Mouse (Mus musculus): ENCODE results near the gene P3h4.
A peak's percentile ranks its signal among the peaks of the same experiment; 100 is the strongest.

P3h4 gene

DNA sequence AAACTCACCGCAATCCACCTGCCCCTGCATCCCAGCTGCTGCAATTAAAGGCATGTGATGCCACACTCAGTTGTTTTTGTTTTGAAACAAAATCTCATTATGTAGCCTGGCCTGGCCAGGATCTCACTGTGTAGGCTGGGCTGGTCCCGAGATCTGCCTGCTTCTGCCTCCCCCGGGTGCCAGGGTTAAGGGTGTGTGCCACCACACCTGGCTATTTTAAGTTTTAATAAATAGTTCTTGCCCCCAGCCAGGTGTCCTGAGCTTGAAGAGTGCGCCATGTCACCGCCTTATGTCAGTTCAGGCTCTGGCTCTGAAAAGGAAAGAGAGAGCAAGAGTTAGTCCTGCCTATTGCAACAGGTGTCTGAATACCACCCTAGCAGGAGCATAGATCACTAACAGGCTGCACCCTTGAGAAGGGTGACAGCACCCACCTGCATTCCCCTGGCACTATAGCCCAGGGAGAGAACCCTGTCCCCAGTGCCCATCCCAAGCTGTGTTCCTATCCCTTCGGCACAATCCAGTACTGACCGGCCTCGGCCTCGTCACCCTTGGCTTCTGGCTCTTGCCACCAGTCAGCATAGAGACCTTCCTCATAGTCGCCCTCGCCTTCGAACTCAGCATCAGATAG is 5.7 kb downstream of the P3h4 start:
- DNase-seq (ENCODE audit: low read depth, low spot score): no peak

DNA sequence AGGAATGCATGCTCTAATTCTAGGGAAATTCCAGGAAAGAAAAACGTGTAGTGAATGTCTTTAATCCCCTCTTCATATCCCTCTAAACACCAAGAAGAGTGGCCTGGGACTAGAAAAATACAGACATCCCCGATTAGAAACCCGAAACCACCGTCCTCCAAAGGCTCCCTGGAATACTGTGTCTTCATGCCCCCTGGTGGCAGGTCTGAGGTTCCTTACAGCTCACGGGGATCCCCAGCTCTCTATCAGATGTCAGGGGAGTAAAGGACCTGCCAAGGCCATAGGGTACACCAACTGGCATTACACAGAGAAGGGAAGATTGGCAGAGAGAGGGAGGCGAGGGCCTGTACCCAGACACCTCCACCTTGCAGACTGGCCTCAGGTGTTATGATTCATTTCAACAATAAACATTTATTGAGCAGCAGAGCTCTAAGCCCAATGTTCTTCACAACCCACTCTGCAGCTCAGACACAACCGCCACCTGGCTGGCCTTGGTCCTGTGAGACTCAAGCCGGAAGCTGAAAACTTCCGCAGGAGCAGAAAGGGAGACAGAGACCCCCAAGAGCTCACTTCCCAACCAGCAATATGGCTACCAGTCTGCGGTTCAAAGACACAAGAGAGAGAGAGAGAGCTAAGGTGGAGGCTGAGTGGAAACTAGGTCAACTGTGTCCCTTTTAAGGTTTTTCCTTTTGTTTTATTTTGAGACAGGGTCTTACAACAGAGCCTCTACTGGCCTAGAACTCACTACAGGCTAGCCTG is 6.4 kb downstream of the P3h4 start:
- DNase-seq (ENCODE audit: low read depth, low spot score): no peak

DNA sequence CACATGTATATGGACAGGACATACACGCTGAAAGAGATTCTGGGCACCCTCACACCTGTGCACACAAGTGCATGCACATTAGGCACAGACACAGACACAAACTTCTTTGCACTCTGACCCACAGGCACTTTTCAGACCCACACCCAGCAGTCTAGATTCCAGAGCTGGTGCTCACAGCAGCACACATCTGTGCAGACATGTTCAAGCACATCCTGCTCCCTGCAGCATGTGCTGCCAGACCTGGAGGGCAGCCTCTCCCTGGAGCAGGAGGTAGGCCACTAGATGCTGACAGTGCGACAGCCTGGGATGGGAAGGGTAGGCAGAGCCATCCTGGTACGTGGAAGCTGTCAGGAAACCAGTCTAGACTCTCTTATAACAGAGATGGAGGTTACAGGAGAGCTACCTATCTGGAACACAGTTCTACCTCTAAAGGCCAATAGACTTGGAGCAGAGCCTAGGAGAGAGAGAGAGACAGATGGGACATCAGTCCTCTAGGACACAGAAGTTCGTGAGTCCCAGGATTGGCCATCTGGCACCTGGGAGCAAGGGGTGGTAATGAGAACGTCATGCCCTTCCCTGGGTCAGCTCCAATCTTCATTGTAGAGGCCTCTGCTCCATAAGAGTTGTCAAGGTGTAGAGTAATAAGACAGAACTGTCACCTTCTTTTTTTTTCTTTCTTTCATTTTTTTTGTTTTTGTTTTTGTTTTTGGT is 7.5 kb downstream of the P3h4 start:
- DNase-seq (ENCODE audit: low read depth, low spot score): no peak

DNA sequence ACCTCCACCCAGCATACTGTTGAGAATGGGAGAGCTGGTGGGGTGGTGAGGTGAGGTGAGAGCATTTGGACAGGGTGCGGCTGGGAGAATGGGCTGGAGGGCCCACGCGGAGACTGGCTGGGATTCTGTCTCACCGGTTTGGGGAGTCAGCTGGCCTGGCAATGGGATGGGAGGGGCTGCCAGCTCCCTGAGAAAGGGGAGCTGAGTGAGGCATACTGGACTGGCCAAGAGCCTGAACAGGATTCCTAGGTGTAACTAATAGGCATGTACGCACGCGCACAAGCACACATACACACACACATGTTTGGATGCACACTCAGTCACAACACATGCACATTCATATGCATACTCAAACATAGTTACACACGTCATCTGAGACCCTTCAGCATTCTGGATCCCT is 8.4 kb downstream of the P3h4 start:
- DNase-seq (ENCODE audit: low read depth, low spot score): no peak

DNA sequence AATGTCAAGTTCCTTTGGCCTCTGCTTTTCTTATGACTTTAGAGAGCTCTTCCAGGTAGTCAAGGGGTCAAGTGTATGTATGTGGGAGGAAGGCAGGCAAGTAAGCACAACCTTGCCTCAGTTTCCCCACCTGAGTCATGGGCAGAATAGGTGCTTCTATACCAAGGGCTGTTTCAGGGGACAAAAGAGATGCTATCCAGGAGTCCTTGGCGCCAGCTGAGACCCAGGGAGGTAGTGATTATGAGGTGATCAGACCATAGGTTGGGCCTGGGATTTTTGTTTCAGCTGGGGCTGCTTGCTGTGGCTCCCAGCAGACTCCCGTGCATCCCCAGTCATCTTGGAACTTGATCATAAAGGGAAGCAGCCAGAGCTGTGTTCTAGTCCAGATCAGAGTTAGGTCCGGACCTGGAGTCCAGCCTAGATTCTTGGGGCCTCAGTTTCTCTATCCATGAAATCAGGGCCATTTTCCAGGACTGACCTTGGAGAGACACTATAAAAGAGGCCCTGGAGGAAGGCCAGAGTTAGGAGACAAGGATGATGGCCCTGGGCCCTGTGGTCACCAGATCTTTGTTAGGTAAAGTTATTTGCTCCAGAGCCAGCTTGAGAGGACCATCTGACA is 10.1 kb downstream of the P3h4 start:
- DNase-seq (ENCODE audit: low read depth, low spot score): no peak

DNA sequence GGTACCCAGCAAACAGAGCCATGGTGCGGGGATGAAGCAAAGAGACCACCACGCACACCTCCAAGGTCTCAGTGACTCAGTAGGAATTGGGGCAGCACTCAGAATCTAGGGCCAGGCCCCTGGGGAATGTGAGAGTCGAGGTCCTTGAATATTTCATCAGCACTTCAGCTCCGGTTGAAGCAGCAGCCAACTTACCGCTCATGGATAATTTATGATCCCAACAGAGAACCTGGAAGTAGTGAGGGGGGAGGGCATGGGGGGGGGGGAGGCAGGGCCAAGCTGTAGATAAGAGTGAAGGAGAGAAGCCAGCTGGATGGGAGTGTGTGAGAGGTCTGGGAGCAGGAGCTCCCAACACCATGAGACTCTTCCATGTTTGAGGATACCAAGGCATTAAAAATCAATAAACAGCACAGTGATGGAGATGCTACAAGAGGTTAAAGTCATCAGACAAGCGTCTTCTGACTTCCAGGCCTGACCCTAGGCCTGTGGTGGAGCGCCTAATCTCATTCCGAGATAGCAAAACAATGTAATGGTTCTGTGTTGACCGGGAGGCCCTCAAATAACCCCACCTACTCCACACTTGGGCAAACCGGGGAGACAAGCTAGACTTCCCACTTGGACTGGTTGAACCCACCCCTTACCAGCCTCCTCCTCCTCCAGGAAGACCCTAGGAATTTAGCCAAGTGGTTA is 11.0 kb downstream of the P3h4 start:
- no peak for DNase-seq (ENCODE audit: low read depth, low spot score)

DNA sequence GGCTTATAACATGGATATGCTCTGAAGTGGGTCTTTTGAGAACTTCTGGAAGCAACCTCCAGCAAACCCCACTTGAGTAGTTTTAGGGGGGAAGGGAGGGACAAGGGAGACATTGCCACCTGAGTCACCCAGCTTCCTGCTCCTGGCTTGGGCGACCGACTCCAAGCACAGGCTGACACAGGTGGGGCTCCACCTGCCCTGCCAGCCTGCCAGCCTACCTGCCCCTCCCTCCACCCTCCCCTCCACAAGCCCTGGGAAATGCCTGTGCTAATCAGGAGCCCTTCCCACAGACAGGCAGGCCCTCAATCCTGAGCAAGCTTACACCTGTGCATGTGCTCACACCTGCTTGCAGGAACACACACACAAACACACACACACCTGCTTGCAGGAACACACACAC is 12.0 kb downstream of the P3h4 start:
- no peak for DNase-seq (ENCODE audit: low read depth, low spot score)

DNA sequence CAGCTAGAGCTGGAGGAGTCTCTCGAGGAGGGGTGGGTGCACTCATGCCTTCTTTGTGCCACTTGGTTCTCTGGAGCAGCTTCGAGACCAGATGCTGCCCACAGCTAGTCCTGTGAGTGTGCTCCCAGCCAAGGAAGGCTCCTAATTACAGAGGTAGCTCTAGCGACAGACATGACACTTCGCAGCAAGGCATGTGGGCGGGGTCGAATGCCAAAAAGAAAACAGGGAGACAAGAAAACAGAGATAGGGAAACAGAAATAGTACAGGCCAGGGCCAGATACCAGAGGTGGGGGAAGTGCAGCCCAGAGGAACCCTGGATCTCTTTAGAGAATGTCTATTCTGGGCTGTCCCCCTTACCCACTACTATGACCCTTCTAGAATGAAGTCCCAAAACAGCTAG is 12.4 kb downstream of the P3h4 start:
- no peak for DNase-seq (ENCODE audit: low read depth, low spot score)

DNA sequence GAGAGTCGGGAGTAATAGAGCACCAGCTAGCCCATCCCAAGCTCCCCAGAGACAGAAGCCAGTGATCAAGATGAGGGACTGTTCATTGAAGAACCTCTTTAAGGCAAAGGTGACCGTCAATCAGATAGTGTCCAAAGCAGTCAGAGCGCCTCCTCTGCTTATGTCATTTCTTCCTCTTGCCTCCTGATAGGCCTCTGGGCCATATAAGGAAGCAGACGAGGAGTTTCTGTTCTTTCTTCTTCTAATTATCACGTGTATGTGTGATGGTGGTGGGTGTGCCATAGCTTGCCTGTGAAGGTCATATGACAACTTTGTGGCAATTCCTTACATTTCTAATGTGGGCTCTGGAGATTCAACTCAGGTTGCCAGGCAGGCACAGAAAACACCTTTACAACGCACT is 13.8 kb downstream of the P3h4 start:
- no peak for DNase-seq (ENCODE audit: low read depth, low spot score)

DNA sequence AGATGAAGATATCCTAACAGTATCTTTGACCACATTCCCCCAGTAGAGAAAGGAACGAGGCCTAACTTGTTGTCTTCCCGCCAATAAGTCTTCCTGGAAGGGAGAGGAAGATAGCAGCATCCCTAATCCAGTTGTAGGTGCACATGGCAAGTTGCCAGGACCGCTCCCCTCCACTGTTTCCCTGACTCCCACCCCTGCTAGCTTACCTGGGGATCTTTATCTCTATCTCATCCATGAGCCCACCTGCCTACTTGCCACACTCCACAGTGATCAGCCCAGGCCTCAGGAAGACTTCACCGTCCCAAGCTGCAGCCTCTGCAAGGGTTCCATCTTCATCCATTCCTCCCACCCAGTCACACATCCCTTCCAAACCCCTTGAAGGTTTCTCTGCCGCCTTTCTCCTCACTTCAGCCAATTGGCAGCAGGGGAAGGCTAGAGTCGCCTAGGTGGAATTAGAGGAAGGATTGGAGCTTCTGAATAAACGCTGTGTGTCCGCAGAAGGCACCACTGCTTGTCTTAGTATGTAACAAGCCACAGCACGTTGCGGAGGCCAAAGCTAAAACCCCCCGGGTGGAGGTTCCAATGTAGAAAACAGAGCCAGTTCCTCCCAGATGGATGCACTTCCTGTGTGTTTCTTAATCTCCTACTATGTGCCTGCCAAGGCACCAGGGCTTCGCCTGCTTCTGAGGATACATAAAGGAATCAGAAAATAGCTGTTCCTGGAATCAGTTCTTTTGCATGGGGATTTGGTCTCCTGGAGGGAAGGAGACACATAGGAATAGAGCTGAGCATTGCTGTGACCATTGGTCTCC is 14.7 kb downstream of the P3h4 start:
- DNase-seq (ENCODE audit: low read depth, low spot score): no peak

DNA sequence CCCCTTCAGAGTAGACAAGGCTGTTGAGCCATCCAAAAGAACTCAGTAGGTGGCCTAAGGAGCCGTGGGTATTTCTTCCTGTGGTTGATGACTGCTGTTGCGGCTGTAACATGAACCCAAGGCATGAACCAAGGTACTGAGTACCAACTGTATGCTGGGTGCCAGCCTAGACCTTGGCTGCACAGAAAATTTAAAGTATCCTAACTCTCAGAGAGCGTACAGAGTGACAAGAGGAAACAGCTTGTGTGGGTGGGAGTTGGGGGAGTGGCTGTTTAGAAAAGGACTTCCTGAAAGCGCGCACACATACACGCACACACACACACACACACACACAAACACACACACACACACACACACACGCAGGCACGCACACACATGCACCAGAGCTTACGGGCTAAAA is 15.3 kb downstream of the P3h4 start:
- DNase-seq (ENCODE audit: low read depth, low spot score): no peak

DNA sequence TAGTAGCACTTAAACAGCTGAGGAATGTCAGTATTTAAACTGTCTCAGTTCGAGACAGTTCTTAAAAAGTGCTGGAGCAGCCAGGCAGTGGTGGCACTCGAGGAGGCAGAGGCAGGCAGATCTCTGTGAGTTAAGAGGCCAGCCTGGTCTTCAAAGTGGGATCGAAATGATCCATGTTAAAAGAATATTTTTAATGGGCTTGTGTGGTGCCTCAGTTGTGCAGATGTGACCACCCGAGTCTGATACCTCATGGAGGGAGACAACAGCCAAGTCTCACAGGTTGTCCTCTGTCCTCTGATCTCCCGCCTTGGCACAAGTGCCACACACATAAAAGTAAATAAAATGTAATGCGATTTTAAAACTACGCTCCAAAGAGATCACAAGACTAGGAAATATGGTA is 16.1 kb downstream of the P3h4 start:
- no peak for DNase-seq (ENCODE audit: low read depth, low spot score)

DNA sequence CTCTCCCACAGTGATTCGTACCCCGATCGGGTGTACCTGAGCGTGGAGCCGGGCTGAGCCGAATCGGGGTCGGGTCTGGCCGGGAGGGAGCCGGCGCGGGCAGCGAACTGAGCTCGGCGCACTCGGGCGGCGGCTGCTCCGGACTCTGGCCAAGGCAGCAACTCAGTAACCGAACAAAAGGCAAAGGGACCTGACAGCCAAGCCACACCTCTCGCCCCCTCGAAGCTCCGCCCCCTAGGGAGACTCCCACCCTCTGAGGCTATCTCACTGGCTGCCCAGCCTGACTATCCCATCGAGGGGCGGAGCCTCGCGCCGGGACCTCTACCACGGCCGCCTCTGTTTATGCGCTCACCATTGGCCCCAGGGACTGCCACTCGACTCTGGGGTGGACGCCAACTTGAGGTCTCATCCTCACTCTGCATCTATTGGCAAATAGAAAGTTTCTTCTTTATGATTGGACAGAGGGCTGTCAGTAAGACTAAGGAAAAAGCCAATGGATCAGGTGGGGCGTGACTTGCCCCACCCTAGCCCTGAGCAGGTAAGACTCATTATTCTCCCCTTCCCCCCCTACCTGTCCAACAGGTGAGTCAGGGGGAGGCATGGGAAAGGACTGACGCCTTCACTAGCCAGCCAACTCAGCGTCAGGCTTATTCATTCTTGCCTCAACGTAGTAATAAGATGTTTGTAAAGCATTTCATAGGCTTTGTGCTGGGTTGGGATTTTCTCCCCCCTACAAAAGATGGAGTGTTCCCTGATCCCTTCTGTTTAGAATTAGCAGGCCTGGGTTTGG is 16.8 kb downstream of the P3h4 start, which contains the start of gene Jup:
Gene Jup (minus strand): TSS at position 164 of the 790 bp plus-strand sequence.
- peak; percentile 100 for DNase-seq (ENCODE audit: low read depth, low spot score)

DNA sequence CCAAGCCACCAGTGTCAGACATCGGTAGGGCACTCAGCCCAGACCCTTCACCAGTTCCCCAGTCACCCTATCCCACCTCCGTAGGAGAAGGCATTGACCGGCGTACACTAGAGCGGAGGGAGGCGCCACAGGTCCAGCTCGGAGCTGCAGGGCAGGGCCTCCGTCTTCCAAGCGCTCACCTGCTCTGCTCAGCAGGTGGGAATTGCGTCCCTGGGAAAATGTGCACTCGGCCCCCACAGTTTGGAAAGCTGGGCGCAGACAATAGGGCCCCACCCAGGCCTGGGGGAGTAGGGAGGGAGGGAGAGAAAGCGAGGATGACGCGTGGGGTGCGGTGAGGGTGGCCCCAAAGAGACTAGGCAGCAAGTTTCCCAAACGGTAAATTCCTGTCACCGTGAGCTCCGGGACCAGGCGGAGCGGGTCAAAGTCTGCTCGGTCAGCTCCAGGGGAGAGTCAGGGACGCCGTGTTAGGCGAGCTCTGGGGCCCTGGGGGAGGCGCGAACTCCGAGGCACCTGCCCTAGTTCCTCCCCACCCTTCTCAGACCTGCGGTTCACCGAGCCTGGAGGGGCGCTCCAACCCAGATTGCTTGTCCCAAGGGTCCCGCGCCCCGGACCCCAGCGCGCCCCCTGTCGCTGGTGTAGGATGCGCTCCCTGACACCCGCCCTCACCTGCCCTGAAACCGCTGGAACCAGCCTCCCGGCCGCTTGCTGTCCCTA is 17.6 kb downstream of the P3h4 start:
- no peak for DNase-seq (ENCODE audit: low read depth, low spot score)

DNA sequence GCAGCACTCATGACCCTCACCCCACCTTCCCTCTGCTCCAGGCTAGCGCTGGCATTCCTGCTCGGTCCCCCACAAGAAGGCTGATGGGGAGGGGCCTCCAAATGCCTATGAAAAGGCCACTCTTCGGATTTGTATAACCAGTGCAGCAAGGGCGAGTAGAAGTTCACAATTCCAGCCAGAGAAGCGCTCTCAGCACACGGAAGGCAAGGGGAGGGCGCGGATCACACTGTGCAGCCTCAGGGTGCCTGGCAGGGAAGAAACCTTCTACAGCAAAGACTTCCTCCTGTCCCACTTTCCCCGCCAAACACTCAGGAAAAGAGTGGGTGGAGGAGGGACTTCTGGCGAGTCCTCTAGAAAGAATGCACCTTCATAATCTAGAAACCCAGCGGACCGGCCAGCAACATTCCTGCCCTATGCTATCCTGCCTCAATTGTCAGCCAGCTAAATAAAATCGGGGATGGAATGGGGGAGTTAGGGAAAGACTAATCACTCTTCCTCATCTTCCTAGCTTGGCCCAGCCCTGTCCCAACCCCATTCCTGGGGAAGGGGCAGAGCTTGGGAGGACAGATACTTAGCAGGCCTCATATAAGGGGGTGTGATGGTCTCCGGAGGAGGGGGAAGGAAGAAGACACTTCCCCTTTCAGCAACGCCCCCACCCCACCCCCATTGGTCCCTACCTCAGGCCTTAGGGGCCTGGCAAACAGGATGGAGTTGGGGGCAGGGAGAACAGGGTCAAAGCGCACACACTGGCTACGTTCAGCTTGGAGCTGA is 18.6 kb downstream of the P3h4 start:
- no peak for DNase-seq (ENCODE audit: low read depth, low spot score)

DNA sequence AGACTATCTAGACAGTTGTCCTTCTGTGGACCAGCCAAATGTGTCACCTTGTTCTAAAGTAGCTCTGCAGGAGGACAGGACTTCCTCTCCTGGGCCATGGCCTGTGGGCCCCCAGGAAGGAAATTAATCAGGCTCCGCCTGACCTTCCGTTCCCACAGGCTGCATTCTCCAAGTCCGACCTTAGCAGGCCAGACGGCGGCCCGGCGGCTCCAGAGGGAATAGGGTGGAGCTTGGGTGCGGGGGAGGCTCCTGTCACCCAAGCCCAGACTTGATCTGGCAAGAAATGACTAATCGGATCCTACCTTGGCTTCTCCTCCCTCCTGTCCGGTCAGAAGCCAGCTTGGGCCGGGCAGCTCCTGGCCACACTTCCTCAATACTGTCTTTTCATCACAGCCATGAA is 19.4 kb downstream of the P3h4 start:
- no peak for DNase-seq (ENCODE audit: low read depth, low spot score)

DNA sequence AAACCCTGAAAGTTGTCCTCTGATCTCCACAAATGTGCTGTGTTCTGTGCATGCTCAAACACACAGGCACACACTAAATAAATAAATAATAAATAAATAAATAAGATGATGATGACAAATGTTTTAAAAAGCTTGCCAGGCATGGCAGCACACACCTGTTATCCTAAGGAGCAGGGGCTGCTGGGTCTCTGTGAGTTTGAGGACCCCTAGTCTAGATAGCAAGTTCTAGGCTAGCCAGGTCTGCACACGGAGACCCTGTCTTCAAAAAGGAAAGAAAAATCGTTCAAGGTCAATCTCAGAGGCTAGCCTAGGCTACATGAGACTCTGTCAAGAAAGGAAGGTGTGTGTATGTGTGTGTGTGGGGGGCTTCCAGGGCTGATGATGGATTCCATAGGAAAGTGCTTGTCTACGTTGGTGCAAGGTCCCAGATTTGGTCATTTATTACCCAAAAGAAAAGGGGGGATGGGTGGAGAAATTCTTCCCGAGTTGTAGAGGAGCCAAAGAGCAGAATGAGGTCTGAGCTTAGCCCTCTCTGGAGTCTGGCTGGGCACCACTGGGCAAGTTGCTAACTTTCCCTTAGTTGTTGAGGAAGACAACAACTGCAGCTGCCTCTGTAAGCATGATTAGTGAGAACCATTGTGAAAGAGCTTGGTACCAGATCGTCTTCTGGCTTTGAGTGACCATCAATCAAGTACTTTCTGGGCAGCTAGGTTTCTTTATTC is 20.1 kb downstream of the P3h4 start:
- no peak for DNase-seq (ENCODE audit: low read depth, low spot score)

DNA sequence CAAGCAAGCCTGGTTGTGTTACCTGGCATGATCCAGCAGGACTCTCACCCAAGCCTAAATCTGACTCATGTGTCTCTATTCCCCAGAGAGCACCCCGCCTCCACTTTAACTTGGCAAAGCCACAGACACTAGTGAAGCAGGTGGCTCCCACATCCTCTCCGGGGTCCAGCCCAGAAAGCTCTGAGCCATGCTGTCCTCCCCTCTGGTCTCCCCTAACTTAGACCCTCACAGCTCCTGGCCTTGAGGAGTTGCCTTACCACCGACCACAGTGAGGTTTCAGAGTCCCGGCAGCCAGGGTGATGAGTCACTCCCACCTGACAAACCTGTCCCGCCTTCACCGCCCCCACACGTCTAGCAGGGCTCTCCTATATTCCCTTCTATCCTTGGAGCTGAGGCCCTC is 20.9 kb downstream of the P3h4 start:
- no peak for DNase-seq (ENCODE audit: low read depth, low spot score)
